Mouse (Mus musculus): Measurements from ENCODE around the gene Tmem156. TPM values are rescaled to one million over a fixed set of nuclear protein-coding genes. Genes with fewer than 3 reads are reported as not detected.
A peak's percentile ranks its signal among the peaks of the same experiment; 100 is the strongest.

Tmem156 gene
- polyA plus RNA-seq, 3 experiments from 2014 or later = 18.8 to 23.0 (median 21.0) TPM

- no peak for ATAC-seq
Measured at GRCm38 (mm10) chr5:65046442-65047284, 45.3 kb downstream of the Tmem156 start.

- no peak for ATAC-seq
Measured at GRCm38 (mm10) chr5:65045642-65046370, 46.1 kb downstream of the Tmem156 start.

- no peak for ATAC-seq
Measured at GRCm38 (mm10) chr5:65043407-65043895, 48.5 kb downstream of the Tmem156 start.

GRCm38 (mm10) chr5:65040463-65040862 lies 51.5 kb downstream of the Tmem156 start:
- ATAC-seq = no peak

GRCm38 (mm10) chr5:65038811-65039571 lies 52.9 kb downstream of the Tmem156 start:
- ATAC-seq = no peak

- no peak for ATAC-seq
Measured at GRCm38 (mm10) chr5:65038305-65038704, 53.6 kb downstream of the Tmem156 start.

- ATAC-seq = no peak
Measured at GRCm38 (mm10) chr5:65036597-65036996, 55.3 kb downstream of the Tmem156 start.

GRCm38 (mm10) chr5:65028019-65028418 lies 63.9 kb downstream of the Tmem156 start:
- no peak for ATAC-seq

- no peak for ATAC-seq
Measured at GRCm38 (mm10) chr5:65026776-65027175, 65.2 kb downstream of the Tmem156 start.

- ATAC-seq = peak; percentile 95
Measured at GRCm38 (mm10) chr5:65025916-65026315, 66.0 kb downstream of the Tmem156 start.

- no peak for ATAC-seq
Measured at GRCm38 (mm10) chr5:65024641-65025040, 67.3 kb downstream of the Tmem156 start.

- no peak for ATAC-seq
Measured at GRCm38 (mm10) chr5:65022006-65022405, 69.9 kb downstream of the Tmem156 start.

GRCm38 (mm10) chr5:65019823-65020222 lies 72.1 kb downstream of the Tmem156 start:
- peak; percentile 73 for ATAC-seq

- ATAC-seq = peak; percentile 60
Measured at GRCm38 (mm10) chr5:65019109-65019508, 72.8 kb downstream of the Tmem156 start.

- no peak for ATAC-seq
Measured at GRCm38 (mm10) chr5:65015508-65015907, 76.4 kb downstream of the Tmem156 start.

GRCm38 (mm10) chr5:65011901-65012573 lies 79.9 kb downstream of the Tmem156 start:
- ATAC-seq = no peak

- peak; percentile 41 for ATAC-seq
Measured at GRCm38 (mm10) chr5:65006011-65006491, 85.9 kb downstream of the Tmem156 start.

- ATAC-seq = peak; percentile 33
Measured at GRCm38 (mm10) chr5:65005251-65005650, 86.7 kb downstream of the Tmem156 start.
